Mouse (Mus musculus): ENCODE data around the gene Slc44a2.

DNA sequence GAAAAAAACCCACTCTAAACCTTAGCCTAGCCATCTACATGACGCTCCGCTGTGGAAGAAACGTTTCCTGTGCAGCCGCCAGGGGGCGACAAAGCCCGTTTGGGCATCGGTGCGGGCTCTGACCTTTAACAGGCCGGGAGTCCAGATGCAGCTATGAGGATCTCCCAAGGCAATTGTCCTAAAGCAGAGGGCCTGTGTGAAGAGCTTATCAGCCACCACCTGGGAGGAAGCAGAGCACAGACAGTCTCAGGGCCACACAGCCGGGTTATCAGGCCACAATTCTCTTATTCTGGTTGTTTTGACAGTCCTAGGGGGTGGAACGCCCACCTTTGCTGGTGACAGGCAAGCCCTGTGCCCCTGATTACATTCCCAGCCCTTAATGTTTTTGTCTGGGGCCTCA, 7.1 kb upstream of the Slc44a2 start:
- peak; percentile 99 for TF ChIP-seq CTCF (IDR thresholded peaks at IDR 0.05; ENCODE audit: low read depth)
- peak; percentile 75 for TF ChIP-seq EP300 (IDR thresholded peaks at IDR 0.05; ENCODE audit: low read depth)
